Mouse (Mus musculus) ZHBTc4 (cell line): ENCODE measurements around the gene Gm20869.
"Not testable (repeated sequence)": the region's sequence is repeated elsewhere in the genome, so short reads cannot be mapped to it uniquely, and the experiment has no call there.

Source experiments
- DNase-seq: peaks from one replicate; pipeline ENCODE4 v3.0.0-alpha.2; 2011; ENCODE audit warnings: low read depth, low spot score

Gene Gm20869

DNA sequence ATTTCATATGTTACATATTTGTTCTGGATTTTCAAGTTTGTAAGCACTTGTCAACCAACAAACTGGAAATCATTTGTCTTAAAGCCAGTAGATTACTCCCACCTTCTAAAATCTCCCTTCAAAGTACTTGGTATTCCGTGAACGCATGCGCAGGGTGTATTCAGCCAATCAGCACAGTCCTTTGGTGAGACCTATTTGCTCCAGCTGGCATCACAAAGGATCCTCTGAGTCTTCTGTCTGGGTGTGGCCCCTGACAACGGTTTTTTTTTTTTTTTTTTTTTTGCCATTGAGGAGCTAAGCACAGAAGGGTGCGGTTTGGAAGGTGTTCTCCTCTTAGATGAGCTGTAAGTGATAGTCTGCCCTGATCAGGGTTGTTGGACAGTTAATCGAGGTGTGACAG, at the start of gene Gm20869:
Gene Gm20869 (plus strand): TSS at position 301 of the 400 bp plus-strand sequence.
- not testable (repeated sequence) for DNase-seq
